Mouse (Mus musculus) left cerebral cortex, postnatal 4 days (tissue): ENCODE data around the gene Pkp1. TPM values are rescaled to one million over a fixed set of nuclear protein-coding genes. Genes with fewer than 3 reads are reported as not detected.

Experiments used
- DNase-seq: peaks from one replicate; pipeline ENCODE4 v3.0.0-alpha.2; 2022
- intact Hi-C: fragments of 180-260 bp; cut with DNase I; formaldehyde crosslinking; loops from one replicate; pipeline ENCODE4 v1.15.1; 2025
- total RNA-seq, 2 experiments: library from RNA; stranded (reverse); gene quantifications; 2 replicates each; pipeline ENCODE4 v1.2.3; 2021

The Pkp1 gene
- total RNA-seq, 2 experiments from 2014 or later, result 0.18 TPM; not detected in 1

- no peak for DNase-seq
- intact Hi-C loops, result no loop called here
Observed at GRCm38 (mm10) chr1:135913657-135914056, 5.3 kb downstream of the Pkp1 start.

GRCm38 (mm10) chr1:135909381-135909780 is 9.6 kb downstream of the Pkp1 start:
- intact Hi-C loops, result no loop called here
- no peak for DNase-seq

DNA sequence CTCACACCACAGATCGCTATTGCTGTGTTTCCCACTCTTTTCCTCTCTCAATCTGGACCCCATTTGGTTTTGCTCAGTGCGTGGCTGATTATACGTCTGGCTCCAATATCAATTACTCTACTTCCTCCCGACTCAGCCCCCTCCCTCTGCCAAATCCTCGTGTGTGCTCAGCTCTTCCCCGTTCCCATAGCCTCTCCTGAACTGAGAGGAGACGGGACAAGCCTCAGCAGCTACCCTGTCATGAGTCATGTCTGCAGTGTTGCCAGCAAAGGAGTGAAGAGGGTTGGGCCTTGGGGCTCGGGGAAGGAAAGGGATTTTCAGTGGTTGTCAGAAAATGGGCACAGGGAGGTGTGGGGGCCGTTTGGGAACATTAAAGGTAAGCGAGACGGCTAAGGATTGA is 12.3 kb downstream of the Pkp1 start:
- intact Hi-C loops, result no loop called here
- no peak for DNase-seq

DNA sequence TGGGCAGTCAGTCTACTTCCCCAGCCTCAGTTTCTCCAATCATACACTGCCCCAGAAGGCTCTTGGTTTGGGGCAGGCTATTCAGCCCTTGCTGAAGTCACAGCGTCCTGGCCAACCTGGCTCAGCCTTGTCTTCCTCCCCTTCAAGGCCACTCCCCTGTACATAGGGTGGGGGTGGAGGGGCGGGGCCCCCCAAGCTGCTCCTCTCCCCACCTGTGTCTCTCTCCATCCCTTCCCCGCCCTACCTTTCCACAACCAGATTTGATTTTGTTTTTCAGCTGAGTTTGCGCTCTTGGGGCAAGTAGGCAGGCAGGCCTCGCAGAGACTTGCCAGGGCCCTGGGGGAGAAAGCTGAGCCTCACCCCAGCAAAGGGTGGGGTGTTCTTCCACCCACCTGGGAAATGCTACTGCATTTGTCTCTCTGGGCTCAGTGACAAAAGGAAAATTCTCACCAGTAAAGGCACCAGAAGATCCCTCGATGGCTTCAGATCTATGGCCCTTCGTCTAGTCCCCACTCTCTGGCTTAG is 19.0 kb downstream of the Pkp1 start:
- no peak for DNase-seq
- intact Hi-C loops, result no loop called here

- no peak for DNase-seq
- intact Hi-C loops, result no loop called here
Observed at GRCm38 (mm10) chr1:135899295-135899694, 19.7 kb downstream of the Pkp1 start.

GRCm38 (mm10) chr1:135895367-135895766 is 23.6 kb downstream of the Pkp1 start:
- DNase-seq, result no peak
- intact Hi-C loops, result no loop called here

GRCm38 (mm10) chr1:135893377-135893776 is 25.6 kb downstream of the Pkp1 start:
- intact Hi-C loops, result no loop called here
- DNase-seq, result peak; percentile 32

GRCm38 (mm10) chr1:135892764-135893163 is 26.2 kb downstream of the Pkp1 start:
- no peak for DNase-seq
- intact Hi-C loops, result no loop called here

DNA sequence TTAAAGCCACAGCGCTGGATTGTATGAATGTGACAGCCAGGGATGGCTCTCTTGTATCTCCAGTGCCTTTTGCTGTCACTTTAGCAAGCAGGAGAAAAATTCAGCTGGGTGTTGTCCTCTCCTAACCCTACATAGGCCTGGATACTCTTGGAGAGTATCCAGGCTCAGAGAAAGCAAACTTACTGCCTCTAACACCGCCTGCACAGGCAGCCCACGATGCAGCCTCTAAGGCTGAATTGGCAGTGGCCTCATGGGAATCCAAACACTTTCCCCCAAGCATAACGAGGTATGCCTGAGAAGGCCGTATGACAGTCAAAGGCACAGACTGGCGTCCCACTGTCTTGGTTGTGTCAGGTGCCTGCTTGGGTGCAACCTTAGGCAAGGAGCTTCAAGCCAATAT is 26.8 kb downstream of the Pkp1 start:
- intact Hi-C loops, result no loop called here
- no peak for DNase-seq

DNA sequence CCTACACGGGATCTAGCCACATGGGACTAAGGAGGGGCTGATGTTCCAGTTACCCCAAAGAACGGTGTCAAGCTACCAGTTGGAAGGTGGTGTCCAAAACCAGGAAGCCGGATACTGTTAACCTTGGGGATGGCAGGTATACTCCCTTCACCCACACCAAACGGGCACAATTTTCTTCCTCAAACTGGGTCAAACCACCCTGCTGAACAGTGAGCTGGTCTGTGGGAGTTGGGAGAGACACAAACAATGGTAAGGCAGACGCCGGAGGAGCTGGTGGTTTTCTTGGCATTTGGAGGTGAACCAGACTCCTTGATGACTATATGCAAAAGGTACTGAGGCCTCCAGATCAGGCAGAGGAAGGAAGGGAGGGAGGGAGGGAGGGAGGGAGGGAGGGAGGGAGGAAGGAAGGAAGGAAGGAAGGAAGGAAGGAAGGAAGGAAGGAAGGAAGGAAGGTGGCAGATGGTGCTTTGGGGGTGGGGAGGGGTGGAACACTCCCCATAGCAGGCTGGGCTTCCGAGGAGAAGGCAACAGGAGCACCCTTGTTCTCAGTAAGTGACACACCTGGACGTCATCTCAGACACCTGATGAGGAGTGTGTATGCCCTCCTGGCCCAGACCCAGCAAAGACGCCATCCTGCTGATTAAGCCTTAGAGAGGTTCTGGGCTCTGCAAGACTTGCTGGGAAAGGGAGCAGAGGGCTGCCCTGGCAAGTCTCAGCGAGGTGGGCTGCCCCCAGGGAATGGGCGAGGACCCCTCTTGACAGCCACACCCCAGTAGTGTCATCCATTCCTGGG is 27.4 kb downstream of the Pkp1 start:
- no peak for DNase-seq
- intact Hi-C loops, result no loop called here

DNA sequence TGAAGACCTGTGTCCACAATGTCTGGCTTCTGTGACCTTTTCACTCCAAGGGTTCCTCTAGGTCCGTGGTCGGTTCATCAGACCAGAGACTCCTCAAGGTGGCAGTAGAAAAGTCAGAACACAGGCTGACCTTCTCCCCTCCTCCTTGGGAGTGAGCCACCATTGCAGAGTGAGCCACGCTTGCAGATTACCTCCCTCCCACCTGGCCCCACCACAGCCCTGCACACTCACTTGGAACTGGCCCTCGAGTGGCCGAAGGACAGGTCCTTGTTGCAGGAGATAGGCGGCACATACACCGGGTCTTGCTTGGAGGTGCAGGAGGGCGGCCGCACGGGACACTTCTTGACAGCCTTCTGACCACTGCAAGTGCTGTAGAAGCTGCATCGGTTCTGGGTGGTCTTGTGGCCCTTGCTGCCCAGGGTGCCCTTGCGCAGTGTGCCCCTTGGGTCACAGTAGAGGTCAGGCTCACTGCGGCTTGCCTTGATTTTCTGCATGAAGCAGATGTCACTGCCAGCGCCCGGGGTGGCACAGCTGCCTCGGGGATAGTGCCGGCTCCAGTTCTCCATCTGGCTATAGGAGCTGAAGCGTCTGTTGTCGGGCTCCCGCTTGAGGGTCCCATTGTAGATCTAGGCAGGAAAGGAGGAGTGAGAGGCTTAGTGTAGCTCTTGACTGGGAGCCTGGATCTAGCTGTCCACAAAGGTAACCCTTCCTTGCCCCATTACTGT is 29.4 kb downstream of the Pkp1 start:
- intact Hi-C loops, result no loop called here
- peak; percentile 73 for DNase-seq

DNA sequence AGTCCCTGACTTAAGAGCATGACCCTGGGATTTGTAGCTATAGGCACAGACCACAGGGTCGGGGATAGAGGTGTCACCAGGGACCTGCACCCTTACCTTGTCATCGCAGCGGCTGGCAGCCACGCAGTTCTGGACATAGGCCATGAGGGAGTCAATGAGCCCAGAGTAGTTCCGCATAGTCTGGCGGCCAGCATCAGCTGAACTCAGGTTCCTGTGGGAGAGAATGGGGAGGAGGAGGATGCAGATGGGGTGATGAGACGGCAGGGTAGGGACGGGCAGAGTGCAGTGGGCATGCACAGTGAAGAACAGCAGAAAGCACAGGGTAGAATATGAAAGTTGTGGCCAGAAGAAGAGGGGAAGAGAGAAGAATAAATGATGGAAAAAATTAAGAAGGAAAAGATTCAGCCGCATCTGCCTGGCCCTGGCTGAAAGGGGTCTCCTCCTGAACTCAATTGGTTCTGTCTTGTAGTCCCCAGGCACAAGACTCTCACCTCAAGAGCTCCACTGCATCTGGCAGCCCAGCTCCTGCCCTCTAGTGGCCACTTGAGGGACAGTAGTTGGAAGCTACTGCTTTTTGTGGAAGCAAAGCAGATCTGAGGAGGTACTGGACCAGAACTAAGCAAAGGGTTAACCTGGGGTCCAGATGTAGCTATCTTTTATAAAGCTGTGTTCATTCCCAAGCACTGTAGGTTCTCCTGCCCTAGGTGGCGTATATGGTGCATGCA is 36.5 kb downstream of the Pkp1 start:
- peak; percentile 67 for DNase-seq
- intact Hi-C loops, result no loop called here

DNA sequence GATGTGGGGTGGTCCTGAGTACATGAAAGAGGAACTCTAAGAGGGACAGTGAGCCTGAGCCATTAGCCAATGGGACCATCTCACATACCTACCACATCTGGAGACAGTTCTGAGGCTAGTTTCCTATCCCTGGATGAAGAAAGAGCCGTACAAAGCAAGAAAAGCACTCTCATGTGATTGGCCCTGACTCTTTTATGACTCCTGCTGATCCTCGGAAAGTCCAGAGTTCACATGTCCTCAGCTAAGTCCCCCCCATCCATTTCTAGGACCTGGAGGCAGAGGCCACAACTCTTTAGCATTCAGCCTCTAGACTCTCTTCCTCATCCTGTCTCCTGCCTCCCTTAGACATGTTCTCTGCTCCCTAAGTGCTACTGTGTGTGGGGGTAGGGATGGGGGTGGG is 41.8 kb downstream of the Pkp1 start:
- intact Hi-C loops, result no loop called here
- no peak for DNase-seq

DNA sequence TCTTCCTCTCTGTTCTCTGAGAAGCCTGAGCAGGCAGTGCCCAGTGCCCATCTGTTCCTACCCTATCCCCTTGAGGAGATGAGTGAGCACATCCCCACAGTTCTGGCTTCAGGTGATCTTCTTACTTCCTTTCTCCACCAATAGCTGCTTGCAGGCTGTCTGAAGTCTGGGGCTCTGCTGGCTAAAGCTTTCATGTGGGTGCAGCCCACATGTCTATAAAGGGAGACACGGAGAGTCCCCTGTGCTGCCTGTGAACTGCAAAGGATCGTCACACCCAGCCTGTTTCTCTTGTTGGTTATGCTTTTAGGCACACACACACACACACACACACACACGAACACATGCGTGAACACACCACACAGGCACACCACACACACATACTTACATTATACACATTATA is 46.0 kb downstream of the Pkp1 start:
- intact Hi-C loops, result no loop called here
- DNase-seq, result no peak

- DNase-seq, result no peak
- intact Hi-C loops, result no loop called here
Observed at GRCm38 (mm10) chr1:135868570-135868969, 50.4 kb downstream of the Pkp1 start.

- DNase-seq, result peak; percentile 90
- intact Hi-C loops, result loop anchor here (2.0 kb wide), 1 partner anchor 79 kb away; no protein-coding TSS in a partner anchor
Observed at GRCm38 (mm10) chr1:135865518-135866194, 53.4 kb downstream of the Pkp1 start.

- no peak for DNase-seq
- intact Hi-C loops, result loop anchor here (2.0 kb wide), 1 partner anchor 80 kb away; no protein-coding TSS in a partner anchor
Observed at GRCm38 (mm10) chr1:135864830-135865229, 54.2 kb downstream of the Pkp1 start.

DNA sequence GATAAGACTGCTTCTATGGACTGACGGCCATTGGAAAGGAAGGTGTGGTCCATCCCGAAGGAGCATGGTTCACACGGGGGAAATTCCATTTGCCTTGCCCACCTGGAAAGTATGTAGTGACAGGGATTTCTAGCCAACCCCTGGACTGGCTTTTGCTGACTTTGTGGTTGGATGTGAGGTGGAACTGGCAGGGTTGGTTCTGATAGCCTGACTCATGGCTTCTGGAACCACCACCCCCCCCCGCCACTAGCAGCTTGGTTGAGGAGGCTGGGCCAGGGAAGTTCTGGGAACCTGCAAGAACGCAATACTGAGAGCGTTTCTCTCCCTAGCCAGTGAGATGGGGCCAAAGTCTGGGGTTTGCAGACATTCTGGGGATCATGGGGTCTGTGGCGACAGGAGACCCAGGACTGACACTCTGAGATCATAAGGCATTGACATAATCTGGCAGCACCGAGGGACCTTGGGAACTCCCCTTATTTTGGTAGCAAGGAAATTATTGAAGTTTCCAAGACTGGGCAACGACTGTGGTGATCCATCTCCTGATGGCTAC is 55.1 kb downstream of the Pkp1 start:
- intact Hi-C loops, result loop anchor here (2.0 kb wide), 1 partner anchor 81 kb away; no protein-coding TSS in a partner anchor

DNA sequence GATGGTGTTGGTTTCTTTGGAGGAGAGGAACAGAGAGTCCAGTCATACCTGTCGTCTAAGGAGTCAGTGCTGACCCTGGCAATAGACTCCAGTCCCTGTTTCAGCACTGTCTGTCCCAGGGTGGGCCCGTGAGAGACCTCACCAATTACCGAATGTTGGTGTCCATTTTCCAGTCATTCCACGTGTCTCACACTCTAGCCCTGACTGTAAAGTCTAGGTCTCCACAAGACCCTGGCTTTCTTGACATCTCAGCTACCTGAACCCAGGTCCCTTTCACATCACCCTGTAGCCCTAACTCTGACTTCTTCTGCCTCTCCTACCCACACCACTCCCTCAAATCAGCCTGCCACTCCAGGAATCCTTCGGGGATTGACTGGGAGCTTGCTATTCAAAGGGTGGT is 56.4 kb downstream of the Pkp1 start:
- DNase-seq, result no peak
- intact Hi-C loops, result no loop called here

More for the DNA sequence above, 55.1 kb downstream of the Pkp1 start:
- DNase-seq, result no peak

GRCm38 (mm10) chr1:135861980-135862552 is 56.9 kb downstream of the Pkp1 start:
- intact Hi-C loops, result no loop called here
- DNase-seq, result no peak
